Mouse (Mus musculus): Measurements from ENCODE around the gene Armt1.

DNA sequence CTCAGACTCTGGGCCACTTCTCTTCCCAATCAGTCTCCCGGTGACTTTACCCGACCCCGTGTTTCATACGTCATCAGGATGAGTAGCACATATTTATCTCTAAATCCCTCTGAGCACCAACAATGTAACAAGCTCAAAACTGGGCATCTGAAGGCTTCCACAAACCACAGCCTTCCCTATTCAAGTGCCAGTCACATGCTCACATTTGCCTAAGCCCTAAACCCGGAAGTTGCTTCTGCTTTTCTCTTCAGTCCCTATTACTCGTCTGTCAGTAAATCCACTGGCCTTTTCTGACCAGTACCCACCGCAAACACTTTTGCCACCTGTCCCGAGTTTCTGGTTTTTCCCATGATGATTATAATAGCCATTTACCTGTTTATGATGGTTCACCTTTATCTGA lies 1.9 kb upstream of the Armt1 start:
- TF ChIP-seq CTCF (IDR thresholded peaks at IDR 0.05; ENCODE audit: low read depth, low read length) (no peak), POLR2AphosphoS5 (IDR thresholded peaks at IDR 0.05; ENCODE audit: insufficient replicate concordance, low read depth, low read length) (no peak)

Data from G1E (cell line).